Mouse (Mus musculus): ENCODE data around the gene Wipf2. TPM values are rescaled to one million over a fixed set of nuclear protein-coding genes. Genes with fewer than 3 reads are reported as not detected.
"Not testable (repeated sequence)": the region's sequence is repeated elsewhere in the genome, so short reads cannot be mapped to it uniquely, and the experiment has no call there.

Gene Wipf2
- polyA plus RNA-seq, 1 experiment from 2014 or later, result 6.3 TPM

GRCm38 (mm10) chr11:98931513-98932292, 68.3 kb downstream of the Wipf2 start:
- 24% methylated on average over 7 of the region's 7 CpGs for WGBS
- Histone ChIP-seq H3K9me3 (ENCODE audit: control insufficient read depth, low read length) (no peaks in the 10 kb centered on the region), H3K27me3 (ENCODE audit: control insufficient read depth, insufficient read depth, low read length) (no peaks in the 10 kb centered on the region), H3K4me1 (ENCODE audit: control insufficient read depth, insufficient read depth, low read length) (peaks cover 75% of the 10 kb centered on the region), H3K36me3 (ENCODE audit: control insufficient read depth, insufficient read depth, low read length) (no peaks in the 10 kb centered on the region), H3K4me2 (ENCODE audit: low read depth, severe bottlenecking) (peak overlapping the region; percentile 39), H3K4me3 (ENCODE audit: low read depth, low read length) (no peak overlapping the region), H3K9ac (ENCODE audit: low read length) (peak overlapping the region; percentile 43), H3K27ac (replicated peaks; ENCODE audit: low read depth, low read length) (peak overlapping the region; percentile 84)
- DNase-seq (ENCODE audit: low spot score) (no peak), ATAC-seq (ENCODE audit: insufficient number of reproducible peaks, low FRiP score, low TSS enrichment, low read depth) (no peak)

GRCm38 (mm10) chr11:98932293-98933091, 69.1 kb downstream of the Wipf2 start:
- 18% methylated on average over 19 of the region's 19 CpGs for WGBS
- ATAC-seq (ENCODE audit: insufficient number of reproducible peaks, low FRiP score, low TSS enrichment, low read depth), result 0 out of 2 replicates have a peak, but pooled peaks have one; percentile 18

GRCm38 (mm10) chr11:98933151-98933550, 69.7 kb downstream of the Wipf2 start:
- DNase-seq (ENCODE audit: low spot score), result no peak
- peaks cover 68% of the 10 kb centered on the region for H3K4me1 ChIP-seq (ENCODE audit: control insufficient read depth, insufficient read depth, low read length)
- H3K4me2 ChIP-seq (ENCODE audit: low read depth, severe bottlenecking), result peak overlapping the region; percentile 39
- H3K4me3 ChIP-seq (ENCODE audit: low read depth, low read length), result 0 out of 2 replicates have a peak overlapping the region, but pooled peaks have one; percentile 10
- 48% methylated on average over 9 of the region's 9 CpGs for WGBS
- H3K36me3 ChIP-seq (ENCODE audit: control insufficient read depth, insufficient read depth, low read length), result no peaks in the 10 kb centered on the region
- no peaks in the 10 kb centered on the region for H3K27me3 ChIP-seq (ENCODE audit: control insufficient read depth, insufficient read depth, low read length)
- ATAC-seq (ENCODE audit: insufficient number of reproducible peaks, low FRiP score, low TSS enrichment, low read depth), result no peak
- H3K9me3 ChIP-seq (ENCODE audit: control insufficient read depth, low read length), result no peaks in the 10 kb centered on the region
- peak overlapping the region; percentile 13; the same call in 1 of the 2 replicates for H3K9ac ChIP-seq (ENCODE audit: low read length)
- H3K27ac ChIP-seq (replicated peaks; ENCODE audit: low read depth, low read length), result peak overlapping the region; percentile 47

More at GRCm38 (mm10) chr11:98932293-98933091, 69.1 kb downstream of the Wipf2 start:
- H3K9ac ChIP-seq (ENCODE audit: low read length), result peak overlapping the region; percentile 13; the same call in 1 of the 2 replicates
- no peaks in the 10 kb centered on the region for H3K36me3 ChIP-seq (ENCODE audit: control insufficient read depth, insufficient read depth, low read length)
- H3K27me3 ChIP-seq (ENCODE audit: control insufficient read depth, insufficient read depth, low read length), result no peaks in the 10 kb centered on the region
- H3K4me1 ChIP-seq (ENCODE audit: control insufficient read depth, insufficient read depth, low read length), result peaks cover 73% of the 10 kb centered on the region
- peak overlapping the region; percentile 47 for H3K27ac ChIP-seq (replicated peaks; ENCODE audit: low read depth, low read length)
- H3K4me2 ChIP-seq (ENCODE audit: low read depth, severe bottlenecking), result peak overlapping the region; percentile 39
- 0 out of 2 replicates have a peak overlapping the region, but pooled peaks have one; percentile 10 for H3K4me3 ChIP-seq (ENCODE audit: low read depth, low read length)
- peak; percentile 69 for DNase-seq (ENCODE audit: low spot score)
- no peaks in the 10 kb centered on the region for H3K9me3 ChIP-seq (ENCODE audit: control insufficient read depth, low read length)

- not testable (repeated sequence) for H3K27ac ChIP-seq (replicated peaks; ENCODE audit: low read depth, low read length); H3K9me3 ChIP-seq (ENCODE audit: control insufficient read depth, low read length); H3K4me3 ChIP-seq (ENCODE audit: low read depth, low read length); H3K4me2 ChIP-seq (ENCODE audit: low read depth, severe bottlenecking); H3K36me3 ChIP-seq (ENCODE audit: control insufficient read depth, insufficient read depth, low read length); ATAC-seq (ENCODE audit: insufficient number of reproducible peaks, low FRiP score, low TSS enrichment, low read depth); H3K9ac ChIP-seq (ENCODE audit: low read length); H3K27me3 ChIP-seq (ENCODE audit: control insufficient read depth, insufficient read depth, low read length); DNase-seq (ENCODE audit: low spot score)
- 93% methylated on average over 2 of the region's 2 CpGs for WGBS
- peaks cover 67% of the 10 kb centered on the region for H3K4me1 ChIP-seq (ENCODE audit: control insufficient read depth, insufficient read depth, low read length)
These were observed 70.4 kb downstream of the Wipf2 start for GRCm38 (mm10) chr11:98933847-98934246.

GRCm38 (mm10) chr11:98934367-98934766, 70.9 kb downstream of the Wipf2 start:
- Histone ChIP-seq H3K4me2 (ENCODE audit: low read depth, severe bottlenecking) (no peak overlapping the region), H3K36me3 (ENCODE audit: control insufficient read depth, insufficient read depth, low read length) (no peaks in the 10 kb centered on the region), H3K4me3 (ENCODE audit: low read depth, low read length) (no peak overlapping the region), H3K9ac (ENCODE audit: low read length) (no peak overlapping the region), H3K9me3 (ENCODE audit: control insufficient read depth, low read length) (no peaks in the 10 kb centered on the region), H3K27me3 (ENCODE audit: control insufficient read depth, insufficient read depth, low read length) (no peaks in the 10 kb centered on the region), H3K27ac (replicated peaks; ENCODE audit: low read depth, low read length) (no peak overlapping the region), H3K4me1 (ENCODE audit: control insufficient read depth, insufficient read depth, low read length) (peaks cover 67% of the 10 kb centered on the region)
- DNase-seq (ENCODE audit: low spot score) (no peak), ATAC-seq (ENCODE audit: insufficient number of reproducible peaks, low FRiP score, low TSS enrichment, low read depth) (no peak)
- WGBS, result 91% methylated on average over 3 of the region's 3 CpGs

- no peaks in the 10 kb centered on the region for H3K9me3 ChIP-seq (ENCODE audit: control insufficient read depth, low read length)
- DNase-seq (ENCODE audit: low spot score) (no peak), ATAC-seq (ENCODE audit: insufficient number of reproducible peaks, low FRiP score, low TSS enrichment, low read depth) (no peak)
- H3K4me3 ChIP-seq (ENCODE audit: low read depth, low read length), result no peak overlapping the region
- 94% methylated on average over 3 of the region's 3 CpGs for WGBS
- H3K4me2 ChIP-seq (ENCODE audit: low read depth, severe bottlenecking), result no peak overlapping the region
- H3K4me1 ChIP-seq (ENCODE audit: control insufficient read depth, insufficient read depth, low read length), result peaks cover 67% of the 10 kb centered on the region
- peak overlapping the region; percentile 61 for H3K27ac ChIP-seq (replicated peaks; ENCODE audit: low read depth, low read length)
- no peaks in the 10 kb centered on the region for H3K36me3 ChIP-seq (ENCODE audit: control insufficient read depth, insufficient read depth, low read length)
- H3K9ac ChIP-seq (ENCODE audit: low read length), result no peak overlapping the region
- no peaks in the 10 kb centered on the region for H3K27me3 ChIP-seq (ENCODE audit: control insufficient read depth, insufficient read depth, low read length)
These were observed 71.7 kb downstream of the Wipf2 start for GRCm38 (mm10) chr11:98935123-98935522.

GRCm38 (mm10) chr11:98936170-98936569, 72.7 kb downstream of the Wipf2 start:
- Histone ChIP-seq H3K27ac (replicated peaks; ENCODE audit: low read depth, low read length) (peak overlapping the region; percentile 91), H3K36me3 (ENCODE audit: control insufficient read depth, insufficient read depth, low read length) (no peaks in the 10 kb centered on the region), H3K4me1 (ENCODE audit: control insufficient read depth, insufficient read depth, low read length) (peaks cover 67% of the 10 kb centered on the region), H3K4me2 (ENCODE audit: low read depth, severe bottlenecking) (peak overlapping the region; percentile 77), H3K9me3 (ENCODE audit: control insufficient read depth, low read length) (no peaks in the 10 kb centered on the region), H3K9ac (ENCODE audit: low read length) (peak overlapping the region; percentile 41), H3K4me3 (ENCODE audit: low read depth, low read length) (peak overlapping the region; percentile 68), H3K27me3 (ENCODE audit: control insufficient read depth, insufficient read depth, low read length) (no peaks in the 10 kb centered on the region)
- ATAC-seq (ENCODE audit: insufficient number of reproducible peaks, low FRiP score, low TSS enrichment, low read depth), result peak; percentile 65
- DNase-seq (ENCODE audit: low spot score), result peak; percentile 91
- WGBS, result under 1% methylated on average over 29 of the region's 29 CpGs

Measured in limb, embryonic 11.5 days (tissue).